Mouse (Mus musculus): ENCODE measurements around the gene Mast3. TPM values are rescaled to one million over a fixed set of nuclear protein-coding genes. Genes with fewer than 3 reads are reported as not detected.

Mast3 gene
- polyA plus RNA-seq, 1 experiment, result 370 TPM

- Histone ChIP-seq H3K4me1 (peaks cover 58% of the 10 kb centered on the region), H3K36me3 (replicated peaks; ENCODE audit: low read length) (peaks cover 99% of the 10 kb centered on the region), H3K27me3 (replicated peaks) (no peaks in the 10 kb centered on the region), H3K9me3 (no peaks in the 10 kb centered on the region), H3K4me3 (replicated peaks) (no peak overlapping the region)
- TF ChIP-seq GATA1 (IDR thresholded peaks at IDR 0.05; ENCODE audit: borderline replicate concordance, low read length), result no peak
- TF ChIP-seq FLI1 (IDR thresholded peaks at IDR 0.05; ENCODE audit: low read length), result no peak
Measured at GRCm38 (mm10) chr8:70786291-70787050, 18.4 kb downstream of the Mast3 start.

DNA sequence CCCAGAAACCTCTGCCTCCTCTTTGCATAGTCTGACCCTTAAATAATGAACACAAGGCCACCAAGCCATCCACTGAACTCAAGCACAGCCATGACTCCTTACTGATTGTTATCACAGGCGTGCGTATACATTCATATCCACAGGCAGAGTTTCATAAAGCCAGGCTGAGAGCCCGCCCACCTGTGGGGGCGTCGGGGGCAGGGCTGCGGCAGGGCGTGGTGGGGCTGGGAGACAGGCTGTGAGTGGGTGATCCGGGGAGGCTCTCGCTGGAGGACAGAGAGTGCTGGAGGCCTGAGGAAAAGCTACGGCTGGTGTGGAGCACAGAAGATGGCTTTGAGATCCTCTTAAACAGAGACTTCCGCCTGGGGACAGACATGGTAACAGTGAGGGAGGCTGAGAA, 24.8 kb downstream of the Mast3 start:
- H3K9me3 ChIP-seq, result no peaks in the 10 kb centered on the region
- peaks cover 77% of the 10 kb centered on the region for H3K36me3 ChIP-seq (replicated peaks; ENCODE audit: low read length)
- H3K4me1 ChIP-seq, result peaks cover 67% of the 10 kb centered on the region
- no peaks in the 10 kb centered on the region for H3K27me3 ChIP-seq (replicated peaks)
- TF ChIP-seq FLI1 (IDR thresholded peaks at IDR 0.05; ENCODE audit: low read length), result no peak
- no peak for TF ChIP-seq GATA1 (IDR thresholded peaks at IDR 0.05; ENCODE audit: borderline replicate concordance, low read length)
- H3K4me3 ChIP-seq (replicated peaks), result no peak overlapping the region

DNA sequence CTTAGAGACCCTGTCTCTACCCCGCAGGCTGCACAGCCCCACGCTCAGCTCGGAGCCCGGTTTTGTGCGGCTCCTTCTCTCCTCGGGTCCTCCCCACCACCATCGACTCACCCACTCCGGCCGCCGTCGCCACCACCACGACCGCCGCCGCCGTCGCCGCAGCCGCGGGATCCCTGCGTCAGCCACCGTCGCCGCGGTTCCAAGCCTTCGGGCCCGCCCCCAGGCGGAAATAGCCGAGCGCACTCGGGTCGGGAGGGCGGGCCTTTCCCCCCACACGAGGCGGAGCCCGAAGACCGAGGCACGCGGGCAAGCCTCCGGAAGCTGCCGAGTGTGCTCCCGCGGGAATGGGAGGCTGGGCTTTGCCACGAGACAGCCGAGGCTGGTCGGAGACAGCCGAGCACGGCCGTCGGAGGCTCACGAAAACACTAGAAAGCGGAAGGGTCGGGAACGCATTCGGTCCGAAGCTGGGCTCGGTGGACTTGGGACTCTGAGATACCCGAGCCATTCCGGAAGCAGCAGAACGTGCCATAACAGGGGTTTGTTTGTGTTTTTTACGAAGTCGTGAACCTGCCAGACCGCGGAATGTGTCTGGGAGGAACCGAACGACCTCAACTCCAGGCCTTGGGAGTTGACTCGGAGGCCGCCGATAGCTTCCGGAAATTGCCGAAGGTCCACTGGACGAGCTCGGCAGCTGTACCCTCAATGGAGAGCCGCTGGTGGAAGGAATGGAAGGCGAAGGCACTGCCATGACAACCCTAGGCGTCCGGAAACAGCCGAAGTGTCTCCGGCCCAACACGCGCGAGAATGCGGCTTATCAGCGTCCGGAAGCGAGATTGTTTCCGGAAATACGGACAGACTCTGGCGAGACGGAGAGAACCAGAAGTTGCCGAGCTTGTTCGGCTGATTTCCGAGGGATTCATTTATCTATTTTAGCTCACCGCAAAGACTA, 28.1 kb downstream of the Mast3 start, which contains the start of gene Pik3r2:
Pik3r2 (minus strand) TSS at position 218 of the 949 bp plus-strand sequence.
- peaks cover 77% of the 10 kb centered on the region for H3K36me3 ChIP-seq (replicated peaks; ENCODE audit: low read length)
- TF ChIP-seq FLI1 (IDR thresholded peaks at IDR 0.05; ENCODE audit: low read length) (peak; percentile 83), GATA1 (IDR thresholded peaks at IDR 0.05; ENCODE audit: borderline replicate concordance, low read length) (peak; percentile 91)
- H3K4me3 ChIP-seq (replicated peaks), result peak within 1 kb of the TSS; percentile 97
- H3K27me3 ChIP-seq (replicated peaks), result no peaks in the 10 kb centered on the region
- H3K9me3 ChIP-seq, result no peaks in the 10 kb centered on the region
- peaks cover 85% of the 10 kb centered on the region for H3K4me1 ChIP-seq

DNA sequence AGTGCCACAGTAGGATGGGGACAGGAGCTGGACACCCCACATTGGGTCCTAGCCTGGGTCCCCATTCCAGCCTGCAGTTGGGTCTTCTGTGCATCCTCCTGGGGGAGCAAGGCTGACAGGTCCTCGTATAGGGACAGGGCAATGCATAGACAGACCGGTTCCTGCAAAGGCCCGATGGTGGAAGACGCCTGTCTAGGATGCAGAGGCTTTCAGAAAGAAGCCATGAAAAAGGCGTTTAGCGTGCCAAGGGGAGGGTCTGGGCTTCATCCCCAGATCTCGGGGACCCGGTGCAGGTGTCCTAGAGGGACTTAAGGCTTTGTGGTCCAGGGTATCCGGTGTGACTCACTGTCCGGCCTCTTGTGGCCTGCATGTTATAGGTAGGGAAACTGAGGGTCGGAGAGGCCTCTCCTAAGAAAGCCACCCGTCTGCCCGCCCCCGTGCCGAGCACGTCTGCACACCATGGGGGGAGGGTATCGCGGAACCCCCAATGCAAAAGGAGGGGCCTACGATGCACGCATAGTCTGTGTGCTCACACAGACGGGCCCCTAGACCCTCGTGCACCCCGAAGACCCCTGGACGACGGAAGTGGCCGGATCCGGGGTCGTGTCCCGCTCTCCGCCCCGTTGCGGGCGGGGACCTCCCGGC, 28.9 kb downstream of the Mast3 start:
- no peak for TF ChIP-seq FLI1 (IDR thresholded peaks at IDR 0.05; ENCODE audit: low read length)
- no peak for TF ChIP-seq GATA1 (IDR thresholded peaks at IDR 0.05; ENCODE audit: borderline replicate concordance, low read length)
- Histone ChIP-seq H3K4me1 (peaks cover 87% of the 10 kb centered on the region), H3K36me3 (replicated peaks; ENCODE audit: low read length) (peaks cover 77% of the 10 kb centered on the region)

DNA sequence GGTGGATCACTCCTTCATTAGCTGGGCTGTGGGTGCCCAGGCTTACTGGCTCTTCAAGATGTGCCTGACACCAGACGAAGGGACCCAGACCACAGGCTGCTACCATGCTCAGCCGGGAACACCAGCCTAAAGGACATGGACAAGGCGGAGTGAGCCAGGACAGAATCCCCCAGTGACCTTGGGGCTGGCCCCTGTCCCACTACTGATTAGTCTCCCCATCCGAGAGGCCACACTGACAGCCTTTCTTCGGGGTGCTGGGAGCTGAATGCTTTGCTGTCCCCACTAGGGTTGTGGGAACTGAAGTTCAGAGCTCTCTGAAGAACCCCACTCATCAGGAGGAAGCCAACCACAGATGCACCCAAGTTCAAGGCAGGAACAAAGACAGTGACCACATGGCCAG, 29.6 kb downstream of the Mast3 start:
- TF ChIP-seq FLI1 (IDR thresholded peaks at IDR 0.05; ENCODE audit: low read length) (no peak), GATA1 (IDR thresholded peaks at IDR 0.05; ENCODE audit: borderline replicate concordance, low read length) (no peak)
- Histone ChIP-seq H3K9me3 (no peaks in the 10 kb centered on the region), H3K4me1 (peaks cover 83% of the 10 kb centered on the region), H3K4me3 (replicated peaks) (peak overlapping the region; percentile 97), H3K27me3 (replicated peaks) (peaks cover 6% of the 10 kb centered on the region), H3K36me3 (replicated peaks; ENCODE audit: low read length) (peaks cover 77% of the 10 kb centered on the region)

More for the DNA sequence above, 28.9 kb downstream of the Mast3 start:
- Histone ChIP-seq H3K4me3 (replicated peaks) (peak overlapping the region; percentile 97), H3K9me3 (no peaks in the 10 kb centered on the region), H3K27me3 (replicated peaks) (peaks cover 4% of the 10 kb centered on the region)

DNA sequence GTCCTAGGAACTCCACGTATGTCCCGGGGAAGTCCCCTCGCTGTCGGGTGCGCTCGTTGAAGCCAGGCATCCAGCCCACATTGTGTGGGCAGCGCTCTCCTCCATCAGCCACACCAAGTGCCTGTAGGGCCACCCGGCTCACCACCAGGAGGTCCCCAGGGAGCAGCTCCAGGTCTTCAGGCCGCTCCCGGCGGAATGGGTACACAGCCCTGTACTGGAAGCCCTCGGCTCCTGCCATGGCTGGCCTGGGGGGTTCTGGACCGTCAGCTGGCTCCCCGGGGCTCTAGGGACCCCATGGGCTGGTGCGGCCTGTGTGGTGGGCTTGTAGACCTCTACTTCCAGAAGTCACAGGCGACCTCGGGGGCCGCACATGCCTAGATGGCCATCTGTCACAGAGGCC, 30.1 kb downstream of the Mast3 start:
- H3K4me1 ChIP-seq, result peaks cover 82% of the 10 kb centered on the region
- no peak for TF ChIP-seq GATA1 (IDR thresholded peaks at IDR 0.05; ENCODE audit: borderline replicate concordance, low read length)
- TF ChIP-seq FLI1 (IDR thresholded peaks at IDR 0.05; ENCODE audit: low read length), result no peak
- no peak overlapping the region for H3K4me3 ChIP-seq (replicated peaks)
- H3K9me3 ChIP-seq, result no peaks in the 10 kb centered on the region
- peaks cover 6% of the 10 kb centered on the region for H3K27me3 ChIP-seq (replicated peaks)
- peaks cover 77% of the 10 kb centered on the region for H3K36me3 ChIP-seq (replicated peaks; ENCODE audit: low read length)

- TF ChIP-seq GATA1 (IDR thresholded peaks at IDR 0.05; ENCODE audit: borderline replicate concordance, low read length), result no peak
- peaks cover 76% of the 10 kb centered on the region for H3K36me3 ChIP-seq (replicated peaks; ENCODE audit: low read length)
Measured at GRCm38 (mm10) chr8:70773833-70774232, 31.0 kb downstream of the Mast3 start.

DNA sequence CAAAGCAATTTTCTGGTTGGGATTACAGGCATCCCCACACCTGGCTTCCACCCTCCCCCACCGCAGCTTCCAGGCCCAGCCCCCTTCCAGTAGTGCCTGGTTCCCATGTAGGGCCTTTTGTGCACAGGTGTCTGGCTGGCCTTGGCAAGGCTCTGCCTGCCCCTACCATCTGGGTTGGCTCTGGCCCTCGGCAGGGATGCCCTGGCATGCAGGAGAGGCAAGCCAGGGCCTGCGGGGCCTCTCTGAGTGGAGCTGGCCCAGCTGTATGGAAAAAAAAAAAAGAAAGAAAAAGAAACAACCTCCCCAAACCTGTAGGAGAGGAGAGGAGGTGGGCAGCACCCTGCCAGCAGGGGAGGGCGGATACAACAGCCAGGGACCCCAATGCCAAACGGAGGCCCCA, 31.4 kb downstream of the Mast3 start:
- no peak overlapping the region for H3K4me3 ChIP-seq (replicated peaks)
- peaks cover 82% of the 10 kb centered on the region for H3K4me1 ChIP-seq
- no peaks in the 10 kb centered on the region for H3K9me3 ChIP-seq
- TF ChIP-seq GATA1 (IDR thresholded peaks at IDR 0.05; ENCODE audit: borderline replicate concordance, low read length) (no peak), FLI1 (IDR thresholded peaks at IDR 0.05; ENCODE audit: low read length) (no peak)
- peaks cover 6% of the 10 kb centered on the region for H3K27me3 ChIP-seq (replicated peaks)
- peaks cover 76% of the 10 kb centered on the region for H3K36me3 ChIP-seq (replicated peaks; ENCODE audit: low read length)

More at GRCm38 (mm10) chr8:70773833-70774232, 31.0 kb downstream of the Mast3 start:
- Histone ChIP-seq H3K4me3 (replicated peaks) (peak overlapping the region; percentile 4), H3K27me3 (replicated peaks) (peaks cover 6% of the 10 kb centered on the region), H3K4me1 (peaks cover 82% of the 10 kb centered on the region), H3K9me3 (no peaks in the 10 kb centered on the region)

- Histone ChIP-seq H3K36me3 (replicated peaks; ENCODE audit: low read length) (peaks cover 76% of the 10 kb centered on the region), H3K4me1 (peaks cover 78% of the 10 kb centered on the region), H3K9me3 (no peaks in the 10 kb centered on the region), H3K4me3 (replicated peaks) (no peak overlapping the region), H3K27me3 (replicated peaks) (peaks cover 6% of the 10 kb centered on the region)
- TF ChIP-seq GATA1 (IDR thresholded peaks at IDR 0.05; ENCODE audit: borderline replicate concordance, low read length), result no peak
Measured at GRCm38 (mm10) chr8:70772890-70773289, 32.0 kb downstream of the Mast3 start.

Data from megakaryocyte, embryonic 14.5 days (primary cell).